Mouse (Mus musculus) v-Abl transformed pro-B cells (cell line): ENCODE measurements at regions not wholly inside any gene's neighbourhood (a gene's known extent, or its start where the extent isn't known, plus 50 kb on each side); places are given as distances from the start of the nearest gene placed in this dataset.

Experiments used
- in situ Hi-C, 2 experiments: fragments of 400-800 bp; cut with MboI; formaldehyde crosslinking; loops; one replicate each; pipeline ENCODE4 v1.15.1; 2025; ENCODE audit not compliant: unreplicated experiment in 2 of 2

DNA sequence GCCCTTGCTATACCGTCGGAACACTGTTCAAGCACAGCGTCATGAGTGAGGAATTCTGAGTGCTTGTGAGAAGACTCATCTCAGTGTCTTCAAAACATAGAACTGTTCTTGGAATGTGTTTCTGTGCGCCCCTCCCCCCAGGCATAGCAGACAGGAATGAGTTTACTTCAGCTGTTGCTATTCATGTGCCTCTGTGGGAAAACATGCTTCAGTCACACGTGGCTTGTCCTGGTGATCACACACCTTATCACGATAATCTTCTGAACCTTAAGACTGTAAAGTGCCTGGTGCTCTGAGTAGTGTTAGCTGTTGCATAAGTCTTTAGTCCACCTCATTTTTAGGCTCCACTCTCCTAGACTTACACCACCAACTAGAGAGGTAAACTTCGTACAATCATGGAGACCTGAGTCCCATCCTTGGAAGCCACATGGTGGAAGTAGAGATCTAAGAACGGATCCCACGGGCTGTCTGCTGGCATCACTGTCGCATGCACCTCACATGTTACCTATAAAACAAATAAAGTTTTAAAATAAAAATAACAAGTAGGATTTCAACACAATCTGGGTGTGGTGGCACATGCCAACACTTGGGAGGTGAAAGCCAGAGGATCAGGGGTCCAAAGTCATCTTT lies 1143.8 kb downstream of the 4930447A16Rik start:
- in situ Hi-C loops = loop anchor here in 1 of 2 experiments (5.0 kb wide), 1 partner anchor 42 kb away; no protein-coding TSS in a partner anchor

DNA sequence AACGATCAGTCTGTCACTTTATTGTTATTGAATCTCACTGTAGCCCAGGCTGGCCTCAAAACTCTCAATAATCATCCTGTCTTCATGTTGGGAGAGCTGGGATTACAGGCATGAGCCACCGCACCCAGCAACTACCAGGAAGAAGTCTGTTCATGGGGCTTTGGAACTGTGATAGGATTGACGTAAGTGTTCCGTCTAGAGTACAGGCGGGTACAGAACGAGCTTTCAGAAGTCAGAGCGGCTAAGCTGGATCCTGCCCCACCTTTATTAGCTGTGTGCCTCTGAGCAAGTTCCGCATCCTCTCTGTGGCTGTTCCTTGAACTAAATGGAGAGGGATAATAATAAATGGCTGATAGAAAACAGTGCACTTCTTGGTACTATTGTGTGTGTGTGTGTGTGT lies 1144.8 kb downstream of the 4930447A16Rik start:
- in situ Hi-C loops = no loop called here

DNA sequence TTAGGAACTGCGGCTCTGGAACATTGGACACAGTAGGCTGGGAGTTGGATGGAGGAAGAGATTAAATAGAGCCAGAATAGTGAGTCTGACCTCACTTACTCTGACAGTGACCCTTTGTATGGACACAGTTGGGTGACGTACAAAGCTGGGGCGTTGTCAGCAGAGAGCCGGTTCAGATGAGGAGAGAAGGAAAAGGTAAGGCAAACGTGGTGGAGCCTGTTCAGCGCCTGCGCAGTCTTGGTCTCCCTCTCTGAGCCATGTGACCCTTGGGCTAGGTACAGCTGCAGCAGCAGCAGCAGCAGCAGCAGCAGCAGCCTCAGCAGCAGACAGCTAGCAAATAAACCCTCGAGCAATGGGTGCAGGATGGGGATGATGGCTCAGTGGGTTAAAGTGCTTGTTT lies 1145.4 kb downstream of the 4930447A16Rik start:
- in situ Hi-C loops = no loop called here

DNA sequence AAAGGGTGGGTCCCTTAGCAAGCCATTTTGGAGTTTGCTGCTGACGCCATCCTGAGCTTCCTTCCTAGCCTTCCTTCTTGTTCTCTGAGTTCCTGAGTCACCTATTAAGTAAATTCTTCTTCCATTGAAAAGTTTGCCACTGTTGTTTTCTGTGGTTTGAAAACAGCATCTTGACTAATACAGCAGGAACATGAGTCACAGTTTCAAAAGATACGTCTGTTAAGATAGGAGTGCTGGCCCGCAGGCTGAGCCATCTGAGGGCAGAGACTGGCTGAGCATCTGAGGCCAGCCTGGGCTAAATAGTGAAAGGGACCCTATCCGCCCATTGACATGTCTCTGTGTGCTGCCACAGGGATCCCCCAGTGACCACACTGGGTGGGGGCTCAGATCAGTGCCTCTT lies 1147.3 kb downstream of the 4930447A16Rik start:
- in situ Hi-C loops = no loop called here

DNA sequence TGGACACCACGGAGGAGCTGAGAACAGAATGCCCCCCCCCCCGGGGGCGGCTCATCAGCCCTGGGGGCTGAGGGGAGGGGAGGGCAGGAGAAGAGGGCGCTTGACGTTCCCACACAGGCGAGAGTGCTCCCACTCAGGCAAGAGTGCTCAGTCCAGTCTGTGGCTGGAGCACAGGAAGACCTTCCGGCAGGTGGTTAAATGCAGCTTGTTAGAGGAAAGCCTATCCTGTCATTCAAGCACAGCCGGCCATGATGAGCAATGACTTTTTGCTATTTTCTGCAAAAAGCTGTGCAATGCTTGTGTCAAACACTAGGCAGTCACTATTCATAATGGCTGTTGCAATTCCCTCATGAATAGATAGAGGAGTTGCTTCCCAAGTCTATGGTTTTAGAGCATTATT lies 1149.1 kb downstream of the 4930447A16Rik start:
- in situ Hi-C loops = no loop called here

DNA sequence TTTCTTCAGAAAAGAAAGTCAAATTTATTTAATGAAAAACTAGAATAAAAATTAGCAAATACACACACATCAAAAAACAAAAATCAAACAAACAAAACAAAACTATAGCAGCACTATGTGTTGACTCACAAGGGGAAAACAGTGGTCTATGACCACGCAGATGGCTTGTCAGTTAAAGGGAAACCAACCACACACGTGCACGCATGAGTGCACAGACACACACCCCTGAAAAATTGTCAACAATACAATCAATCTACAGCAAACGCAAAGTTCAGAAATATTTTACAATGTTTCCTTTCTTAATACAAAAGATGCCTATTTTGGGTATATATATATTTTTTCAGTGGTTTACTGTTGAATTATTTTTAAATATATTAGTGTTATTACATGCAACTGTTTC lies 1149.9 kb downstream of the 4930447A16Rik start:
- in situ Hi-C loops = no loop called here

DNA sequence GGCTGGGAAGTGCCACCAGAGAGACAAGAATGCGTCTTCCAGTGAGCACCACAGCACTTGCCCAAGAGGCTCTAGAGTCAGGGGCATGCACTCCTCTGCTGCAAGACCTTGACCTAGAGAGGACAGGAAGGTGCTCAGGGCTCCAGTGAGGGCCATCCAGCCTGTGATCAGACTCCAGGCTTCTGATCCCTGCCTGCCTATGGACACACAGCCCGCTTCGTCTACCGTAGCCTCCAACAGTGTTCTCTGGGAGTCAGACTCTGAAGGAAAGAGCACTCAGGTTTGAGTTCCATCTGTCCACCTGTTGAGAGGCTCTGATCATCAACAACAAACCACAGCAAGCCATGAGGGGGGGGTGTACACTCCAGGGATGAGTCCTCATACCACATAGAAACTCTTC lies 1152.3 kb downstream of the 4930447A16Rik start:
- in situ Hi-C loops = no loop called here

DNA sequence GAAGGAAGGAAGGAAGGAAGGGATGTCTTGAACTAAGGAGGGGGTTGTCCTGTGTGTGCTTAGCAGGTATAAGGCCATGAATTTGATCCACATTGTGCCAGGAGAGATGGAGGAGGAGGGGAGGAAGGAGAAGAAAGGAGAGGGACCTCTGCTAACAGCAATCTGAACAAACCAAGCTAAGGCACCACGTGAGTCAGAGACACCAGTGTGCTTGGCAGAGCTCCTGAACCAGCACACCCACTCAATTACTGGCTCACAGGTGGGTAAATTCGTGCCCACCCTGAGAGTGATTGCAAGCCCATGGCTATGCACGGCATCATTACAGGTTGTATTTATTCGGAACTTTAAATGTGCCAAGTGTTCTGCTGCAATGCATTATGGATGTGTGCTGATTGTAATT lies 1154.1 kb downstream of the 4930447A16Rik start:
- in situ Hi-C loops = no loop called here

DNA sequence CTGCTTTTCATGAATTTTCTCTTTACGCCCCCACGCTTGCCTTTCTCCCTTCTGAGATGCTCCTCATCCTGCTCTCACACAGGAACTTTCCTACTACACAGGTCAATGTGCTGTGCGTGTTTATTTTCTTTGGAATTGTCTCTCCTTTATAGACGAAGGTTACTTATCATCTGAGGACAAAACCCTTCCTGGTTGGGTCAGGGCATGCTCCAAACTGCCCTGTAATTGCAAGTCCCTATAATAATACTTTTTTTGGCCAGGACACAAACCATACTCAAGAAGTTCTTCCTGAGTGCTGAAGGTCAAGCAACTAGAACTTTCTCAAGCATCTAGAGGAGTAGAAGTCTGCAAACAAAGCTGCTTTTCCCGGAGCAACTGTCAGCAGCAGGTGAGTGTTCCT lies 1158.1 kb downstream of the 4930447A16Rik start:
- in situ Hi-C loops = no loop called here

DNA sequence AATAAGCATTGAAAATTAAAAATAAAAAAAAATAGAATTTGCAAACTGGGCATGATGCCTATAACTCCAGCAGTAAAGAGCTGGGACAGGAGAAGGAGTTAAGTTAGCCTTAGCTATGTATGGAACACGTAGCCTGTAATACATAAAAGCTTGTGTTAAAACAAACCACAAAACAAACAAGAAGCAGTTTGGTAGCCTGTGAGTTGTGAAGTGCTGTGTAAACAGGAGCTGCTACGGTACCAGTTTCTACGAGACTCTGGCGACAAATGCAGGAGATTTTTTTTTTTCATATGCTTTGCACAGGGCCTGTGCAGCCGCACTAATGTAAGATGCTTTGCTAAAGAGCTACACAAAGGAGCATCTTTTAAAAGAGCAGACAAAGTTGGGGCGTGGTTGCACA lies 1159.1 kb downstream of the 4930447A16Rik start:
- in situ Hi-C loops = no loop called here

DNA sequence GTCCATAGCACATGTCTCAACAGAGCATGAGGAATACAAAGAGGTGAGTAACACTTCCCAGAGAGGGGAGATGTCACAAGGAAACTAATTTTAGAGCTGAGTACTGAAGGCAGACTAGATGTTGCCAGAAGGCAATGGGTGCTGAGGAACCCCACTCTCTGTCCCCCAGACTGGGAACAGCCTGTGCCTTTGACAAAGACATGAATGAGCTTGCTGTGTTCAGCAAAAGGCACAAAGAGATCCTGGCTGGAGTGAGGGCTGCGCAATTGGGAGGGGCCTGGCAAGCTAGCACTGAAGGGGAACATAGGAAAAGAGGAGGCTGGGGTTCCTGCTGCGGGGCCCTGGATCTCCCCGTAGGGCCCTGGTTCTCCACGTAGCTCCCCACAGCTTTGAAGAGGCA lies 1160.3 kb downstream of the 4930447A16Rik start:
- in situ Hi-C loops = no loop called here

DNA sequence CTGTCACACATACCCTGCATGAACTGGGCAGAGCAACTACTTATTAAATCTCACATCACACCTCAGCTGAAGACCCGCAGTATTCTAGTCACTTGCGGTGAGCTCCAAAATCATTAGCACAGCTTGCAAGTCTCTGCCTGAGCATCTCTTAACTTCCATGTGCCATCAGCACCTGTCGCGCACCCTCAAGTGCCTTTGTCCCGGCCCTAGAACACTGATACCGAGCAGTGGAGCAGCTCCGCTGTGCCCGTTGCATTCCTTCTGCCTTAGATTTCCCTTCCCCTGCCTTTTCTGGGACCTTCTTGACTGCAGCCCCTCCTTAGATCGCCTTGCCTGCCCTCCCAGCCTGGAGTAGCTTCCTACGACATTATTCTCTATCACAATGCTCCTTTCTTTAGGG lies 1161.2 kb downstream of the 4930447A16Rik start:
- in situ Hi-C loops = no loop called here

DNA sequence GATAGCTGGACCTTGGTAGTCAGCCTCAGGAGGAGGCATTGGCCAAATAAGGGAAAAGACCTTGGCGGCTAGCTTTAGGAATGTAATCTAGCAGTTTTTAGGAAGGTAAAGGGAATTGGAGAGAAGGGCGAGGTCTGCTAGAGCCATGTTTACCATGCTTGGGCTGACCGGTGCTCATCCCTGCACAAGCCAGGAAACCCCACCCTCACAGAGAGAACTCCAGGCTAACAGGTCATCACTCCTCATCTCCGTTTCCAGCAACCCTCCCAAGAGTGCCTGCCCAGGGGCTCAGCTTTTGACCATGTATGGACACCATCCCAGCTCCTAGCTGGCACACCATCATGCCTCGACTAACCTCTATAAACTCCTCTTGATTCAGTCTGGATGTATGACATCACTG lies 1162.9 kb downstream of the 4930447A16Rik start:
- in situ Hi-C loops = no loop called here

DNA sequence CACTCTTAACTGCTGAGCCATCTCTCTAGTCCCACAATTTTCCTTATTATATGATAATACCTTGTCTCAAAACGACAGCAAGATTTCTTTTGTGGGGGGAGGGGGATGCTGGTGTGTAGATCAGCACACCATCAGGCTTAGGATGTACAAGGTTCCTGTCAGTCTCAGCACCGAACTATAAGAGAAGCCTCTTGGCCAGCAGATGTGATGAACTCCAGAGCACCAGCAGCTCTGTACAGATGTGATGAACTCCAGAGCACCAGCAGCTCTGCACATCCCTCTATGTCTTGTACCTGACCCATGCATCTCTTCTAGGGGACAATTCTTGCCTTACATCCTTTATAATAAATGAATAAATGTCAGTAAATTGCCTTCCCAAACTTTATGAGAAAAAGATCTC lies 1163.7 kb downstream of the 4930447A16Rik start:
- in situ Hi-C loops = no loop called here

DNA sequence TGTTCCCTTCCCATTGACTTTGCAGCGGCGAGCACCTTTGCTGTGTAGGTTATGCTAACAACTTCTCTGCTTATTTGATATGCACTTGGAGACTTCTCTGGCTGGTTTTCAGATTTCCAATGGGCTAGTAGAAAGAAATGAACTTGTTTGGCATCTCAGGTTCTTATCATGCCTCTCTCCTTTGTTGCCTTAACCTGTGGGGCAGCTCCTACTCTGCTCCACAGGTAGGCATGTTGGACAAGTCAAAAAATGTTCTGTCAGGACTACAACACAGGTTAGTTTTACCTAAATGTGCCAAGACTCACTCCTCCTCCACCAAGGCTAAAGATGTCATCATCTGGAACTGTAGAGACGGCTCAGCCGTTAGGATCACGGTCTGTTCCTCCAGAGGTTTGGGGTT lies 1164.3 kb downstream of the 4930447A16Rik start:
- in situ Hi-C loops = no loop called here

DNA sequence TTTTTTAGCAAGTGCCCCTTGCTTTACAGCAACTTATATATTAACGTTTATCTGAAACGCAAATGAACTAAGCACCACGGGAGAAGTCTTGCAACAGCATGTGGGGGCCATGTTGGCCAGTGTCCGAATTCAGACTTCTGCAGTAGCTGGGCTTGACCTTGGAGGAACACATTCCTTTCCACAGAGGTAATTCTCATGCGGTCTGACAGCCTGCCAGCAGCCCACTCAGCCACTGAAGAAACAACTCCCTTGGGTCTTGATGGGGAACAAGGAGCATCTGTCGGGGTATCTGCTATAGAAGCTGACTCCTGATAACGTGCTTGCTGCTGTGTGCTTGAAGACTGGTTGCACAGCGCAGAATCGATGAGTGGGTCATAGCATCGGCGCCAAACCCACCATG lies 1168.7 kb downstream of the 4930447A16Rik start:
- in situ Hi-C loops = no loop called here

DNA sequence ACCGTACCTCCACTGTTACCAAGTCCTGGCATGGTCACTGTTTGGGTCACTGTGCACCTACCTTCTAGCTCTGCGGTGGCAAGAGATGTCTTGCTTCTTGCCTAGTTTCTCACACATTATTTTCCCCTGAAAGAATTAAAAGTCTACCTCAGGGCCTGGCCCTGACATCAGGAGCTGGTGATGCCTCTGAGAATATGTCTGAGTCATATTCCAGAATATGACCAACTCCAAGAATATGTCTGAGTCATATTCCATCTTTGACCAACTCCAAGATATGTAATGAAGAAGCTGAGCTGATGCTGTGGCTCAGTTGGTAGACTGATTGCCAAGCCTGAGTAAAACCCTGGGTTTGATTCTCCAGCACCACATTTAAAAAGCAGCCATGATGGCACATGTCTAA lies 1169.4 kb downstream of the 4930447A16Rik start:
- in situ Hi-C loops = loop anchor here in 1 of 2 experiments (5.0 kb wide), 1 partner anchor 72 kb away; no protein-coding TSS in a partner anchor

DNA sequence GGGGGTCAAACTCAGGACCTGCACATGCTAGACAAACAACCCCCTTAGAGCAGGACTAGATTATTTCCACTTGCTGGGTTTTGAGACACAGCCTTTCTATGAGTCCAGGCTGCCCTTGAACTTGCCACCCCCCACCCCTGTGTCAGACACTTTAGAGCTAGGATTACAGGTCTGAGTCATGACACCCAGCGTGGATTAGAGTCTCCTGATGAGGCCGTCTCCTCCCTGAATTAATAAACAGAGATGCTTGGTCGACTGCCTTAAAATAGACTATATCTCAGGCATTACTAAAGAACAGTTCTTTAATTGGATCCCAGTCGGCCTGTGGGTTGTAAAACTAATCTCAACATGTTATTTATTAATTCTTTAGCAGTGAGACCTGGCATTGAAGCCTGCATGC lies 1170.5 kb downstream of the 4930447A16Rik start:
- in situ Hi-C loops = loop anchor here in 1 of 2 experiments (5.0 kb wide), 1 partner anchor 74 kb away; no protein-coding TSS in a partner anchor

DNA sequence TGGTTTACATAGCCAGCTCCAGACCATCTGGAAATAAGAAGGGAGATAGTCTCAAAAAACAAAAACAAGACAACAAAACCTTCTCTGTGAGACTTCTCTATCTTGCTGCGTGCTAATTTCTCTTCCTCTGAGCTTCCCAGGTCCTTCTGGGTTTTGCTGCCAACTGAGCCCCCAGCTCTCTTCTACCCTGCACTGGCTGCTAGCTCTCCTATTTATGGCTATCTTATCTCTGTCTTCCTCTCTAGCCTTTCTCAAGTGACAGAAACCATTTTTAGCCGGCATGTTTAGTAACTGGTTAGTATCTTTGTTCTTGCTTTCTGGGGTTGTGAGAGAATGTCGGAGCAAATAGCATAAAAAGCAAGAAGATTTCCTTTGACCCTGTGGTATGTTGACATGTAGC lies 1172.1 kb downstream of the 4930447A16Rik start:
- in situ Hi-C loops = loop anchor here in 1 of 2 experiments (5.0 kb wide), 1 partner anchor 75 kb away; no protein-coding TSS in a partner anchor

DNA sequence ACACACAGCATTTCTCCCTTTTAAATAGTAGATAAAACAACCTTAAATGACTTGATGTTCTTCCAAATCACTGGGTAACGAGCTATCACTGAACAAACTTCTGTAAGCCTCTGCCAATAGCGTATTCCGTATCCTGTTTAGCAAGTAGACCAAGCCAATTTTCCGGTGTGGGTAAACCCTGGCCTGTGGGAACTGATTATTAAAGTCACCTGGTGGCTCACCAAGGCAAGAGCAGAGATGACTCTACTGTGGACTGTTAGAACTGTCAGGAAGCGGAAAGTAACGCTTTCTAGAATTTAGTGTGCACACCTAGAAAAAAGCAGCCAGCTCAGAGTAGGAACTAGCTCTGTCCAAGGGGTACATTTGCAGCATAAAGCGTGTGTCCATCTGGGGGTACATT lies 1176.1 kb downstream of the 4930447A16Rik start:
- in situ Hi-C loops = loop anchor here (10.0 to 25.0 kb wide), 2 partner anchors 314 to 317 kb away; no protein-coding TSS in a partner anchor

DNA sequence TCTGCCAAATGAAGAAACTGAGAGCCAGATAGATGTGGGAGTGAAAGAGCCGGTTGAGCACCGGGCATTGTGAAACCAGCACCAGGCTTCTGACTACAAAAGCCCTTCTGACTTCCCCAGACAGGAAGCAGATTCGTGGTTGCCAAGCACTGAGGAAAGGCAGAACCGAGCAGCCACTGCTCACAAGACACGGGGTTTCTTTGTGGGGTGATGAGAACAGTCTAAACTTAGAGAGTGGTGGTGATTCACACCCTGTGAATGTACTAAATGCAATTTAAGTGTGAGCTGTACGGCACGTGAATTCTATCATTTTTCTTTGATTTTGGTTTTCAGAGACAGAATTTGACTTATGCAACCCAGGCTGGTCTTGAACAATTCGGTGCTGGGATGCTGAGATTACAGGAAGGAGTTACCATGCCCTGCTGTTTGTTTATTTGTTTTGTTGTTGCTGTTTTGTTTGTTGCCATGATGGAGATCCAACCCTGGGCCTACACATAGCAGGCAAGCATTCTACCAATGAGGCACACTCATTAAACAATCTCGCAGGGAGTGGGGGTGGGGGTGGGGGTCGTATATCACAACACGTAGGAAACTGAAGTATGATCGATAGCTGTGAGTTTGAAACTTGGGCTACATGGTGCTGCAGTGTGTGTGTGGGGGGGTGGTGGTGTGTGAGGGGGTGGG lies 1177.0 kb downstream of the 4930447A16Rik start:
- in situ Hi-C loops = loop anchor here (10.0 to 25.0 kb wide), 2 partner anchors 315 to 318 kb away; no protein-coding TSS in a partner anchor

DNA sequence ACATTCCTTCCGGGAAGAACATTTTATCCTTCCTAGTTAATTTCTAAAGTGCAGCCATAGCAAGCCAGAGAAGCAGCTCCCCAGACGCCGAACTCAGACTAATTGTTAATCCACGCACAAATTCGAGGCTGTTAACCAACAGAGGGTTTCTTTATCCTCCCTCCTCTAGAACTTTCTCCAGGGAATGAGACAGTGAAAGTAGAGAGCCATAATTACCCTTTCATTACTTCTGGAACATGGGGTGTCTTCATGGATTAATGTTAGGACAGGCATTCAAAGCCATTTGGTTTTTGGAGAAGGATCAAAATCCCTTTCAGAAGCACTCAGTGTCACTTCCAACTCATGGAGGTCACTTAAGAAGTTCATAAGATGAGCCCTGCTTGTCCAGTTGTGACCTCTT lies 1178.6 kb downstream of the 4930447A16Rik start:
- in situ Hi-C loops = loop anchor here (10.0 to 25.0 kb wide), 2 partner anchors 317 to 319 kb away; no protein-coding TSS in a partner anchor
